Mouse (Mus musculus) liver, embryonic 14.5 days (tissue): ENCODE measurements at regions not wholly inside any gene's neighbourhood (a gene's known extent, or its start where the extent isn't known, plus 50 kb on each side); places are given as distances from the start of the nearest gene placed in this dataset.
A peak's percentile ranks its signal among the peaks of the same experiment; 100 is the strongest.

Experiments used
- ATAC-seq: fragments of 200-750 bp; cut with Nextera tagmentation; 2 replicates; pipeline ENCODE4 v1.8.0; 2017; ENCODE audit warnings: moderate number of reproducible peaks, mild to moderate bottlenecking, moderate library complexity; ENCODE audit not compliant: insufficient read depth
- DNase-seq, 3 experiments: peaks; one replicate each; pipeline ENCODE4 v3.0.0-alpha.2; 2012 to 2013; ENCODE audit warnings: low read depth in 3 of 3, low spot score in 3 of 3
- H3K27ac ChIP-seq: fragments of 300-500 bp; sonication (generic); 2 replicates; pipeline ENCODE4 v1.5.1; 2014; ENCODE audit warnings: moderate library complexity, mild to moderate bottlenecking, control low read depth, inconsistent platforms
- H3K27me3 ChIP-seq: fragments of 300-500 bp; sonication (generic); 2 replicates; pipeline ENCODE4 v1.6.1; 2014; ENCODE audit warnings: mild to moderate bottlenecking, low read length, moderate library complexity; ENCODE audit not compliant: control insufficient read depth, insufficient read depth
- H3K36me3 ChIP-seq: fragments of 300-500 bp; sonication (generic); replicated peaks from 2 replicates; pipeline ENCODE4 v1.6.1; 2014; ENCODE audit warnings: low read depth; ENCODE audit not compliant: control insufficient read depth, insufficient read depth
- H3K4me1 ChIP-seq, 2 experiments: fragments of 200-500 bp in 1 of 2; fragments of 300-500 bp in 1 of 2; sonication (generic) in 1 of 2; replicated peaks; 2 replicates each; pipeline ENCODE4 v1.6.1; 2012 to 2014; ENCODE audit warnings: antibody characterized with exemption in 1 of 2, inconsistent platforms in 1 of 2, low read length in 1 of 2; ENCODE audit not compliant: control insufficient read depth in 2 of 2, insufficient read depth in 2 of 2
- H3K4me2 ChIP-seq: fragments of 300-500 bp; sonication (generic); 2 replicates; pipeline ENCODE4 v1.6.1; 2014; ENCODE audit warnings: low read depth, mild to moderate bottlenecking, control low read depth, moderate library complexity
- H3K4me3 ChIP-seq, 2 experiments: fragments of 200-500 bp in 1 of 2; fragments of 300-500 bp in 1 of 2; sonication (generic) in 1 of 2; 2 replicates each; pipeline ENCODE4 v1.5.1; 2012 to 2014; ENCODE audit warnings: low read depth in 2 of 2, low read length in 2 of 2, mild to moderate bottlenecking in 2 of 2, control low read depth in 1 of 2, inconsistent platforms in 1 of 2, moderate library complexity in 1 of 2; ENCODE audit not compliant: insufficient read depth in 1 of 2
- H3K9ac ChIP-seq: fragments of 300-500 bp; sonication (generic); replicated peaks from 2 replicates; pipeline ENCODE4 v1.6.1; 2014; ENCODE audit warnings: mild to moderate bottlenecking, control low read depth, moderate library complexity
- H3K9me3 ChIP-seq: fragments of 300-500 bp; sonication (generic); 2 replicates; pipeline ENCODE4 v1.6.1; 2016; ENCODE audit warnings: low read length, mixed read lengths; ENCODE audit not compliant: control insufficient read depth
- CTCF ChIP-seq: IDR thresholded peaks from 2 replicates; pipeline ENCODE4 v1.5.1; 2016; ENCODE audit warnings: antibody characterized with exemption, low read depth, control low read depth
- EP300 ChIP-seq: IDR thresholded peaks from 2 replicates; pipeline ENCODE4 v1.6.1; 2016; ENCODE audit warnings: antibody characterized with exemption, low read depth
- WGBS: fragments of 180-500 bp; shearing (Covaris S2); extraction: QIAGEN DNeasy Blood & Tissue Kit; methylation state at CpG from one replicate; pipeline ENCODE4 v1.1.7; 2014; ENCODE audit not compliant: insufficient replicate concordance; 5-methylcytosine and 5-hydroxymethylcytosine counted together

DNA sequence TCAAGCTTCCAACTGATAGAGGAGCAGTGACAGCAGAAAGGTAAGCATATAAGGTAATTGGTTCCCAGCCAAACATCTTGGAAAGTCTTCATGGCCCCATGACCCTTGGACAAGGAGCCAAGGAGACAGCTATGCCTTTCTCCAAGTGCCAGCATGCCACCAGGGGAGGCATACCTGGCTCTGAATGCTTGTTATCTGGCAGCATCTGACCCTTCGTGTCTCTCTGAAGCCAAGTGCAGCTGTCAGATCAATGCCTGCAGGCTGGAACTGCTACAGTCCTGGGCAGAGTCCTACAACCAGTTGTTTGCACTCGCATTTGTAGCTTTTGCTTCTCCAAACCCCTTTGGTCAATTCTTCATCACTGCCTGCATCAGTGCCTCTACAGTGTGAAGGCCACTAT lies 309.3 kb upstream of the Ppargc1a start:
- WGBS = 49% methylated on average over 2 of the region's 2 CpGs
- no peak overlapping the region for H3K4me2 ChIP-seq
- ATAC-seq (no peak), DNase-seq (no peak)
- no peaks in the 10 kb centered on the region for H3K4me1 ChIP-seq
- TF ChIP-seq CTCF (no peak), EP300 (no peak)
- no peak overlapping the region for H3K27ac ChIP-seq
- H3K9ac ChIP-seq = no peak overlapping the region
- H3K27me3 ChIP-seq = no peaks in the 10 kb centered on the region
- H3K9me3 ChIP-seq = no peaks in the 10 kb centered on the region
- H3K4me3 ChIP-seq = no peak overlapping the region
- H3K36me3 ChIP-seq = no peaks in the 10 kb centered on the region

DNA sequence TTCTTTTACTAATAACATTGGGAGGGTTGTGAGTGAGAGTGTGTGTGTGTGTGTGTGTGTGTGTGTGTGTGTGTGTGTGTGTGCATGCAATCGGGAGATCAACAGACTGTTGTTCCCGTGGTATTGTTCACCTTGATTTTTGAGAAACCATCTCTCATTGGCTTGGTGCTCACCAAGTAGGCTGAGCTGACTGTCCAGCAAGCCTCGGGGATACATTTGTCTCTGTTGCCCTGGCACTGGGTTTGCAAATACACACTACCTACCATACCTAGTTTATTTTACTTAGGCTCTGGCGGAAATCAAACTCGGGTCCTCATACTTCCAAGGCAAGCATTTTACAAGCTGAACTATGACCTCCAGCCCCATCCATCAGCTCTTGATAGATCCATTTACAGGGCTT lies 306.0 kb upstream of the Ppargc1a start:
- Histone ChIP-seq H3K9me3 (no peaks in the 10 kb centered on the region), H3K4me1 (no peaks in the 10 kb centered on the region), H3K36me3 (no peaks in the 10 kb centered on the region), H3K9ac (no peak overlapping the region), H3K27me3 (no peaks in the 10 kb centered on the region), H3K4me2 (no peak overlapping the region), H3K27ac (no peak overlapping the region), H3K4me3 (no peak overlapping the region)
- DNase-seq (no peak), ATAC-seq (no peak)
- TF ChIP-seq CTCF (no peak), EP300 (no peak)
- WGBS = 66% methylated on average over 5 of the region's 5 CpGs

DNA sequence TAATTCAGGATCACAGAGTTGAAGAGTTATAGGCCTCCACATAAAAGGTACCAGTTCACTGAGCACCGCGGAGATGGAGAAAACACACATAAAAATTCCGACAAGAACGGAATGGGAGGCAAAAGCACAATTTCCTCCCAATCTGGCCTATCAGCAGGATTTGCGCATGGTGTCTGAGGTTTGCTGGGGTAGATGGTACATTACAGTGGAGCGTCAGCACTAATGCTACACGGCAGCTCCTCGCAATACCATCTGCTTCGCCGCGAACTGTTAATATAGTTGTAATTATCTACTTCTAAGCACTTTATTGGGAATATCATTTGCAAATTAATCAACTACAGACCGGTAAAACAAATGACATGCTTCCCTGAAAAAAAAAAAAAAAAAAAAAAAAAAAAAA lies 304.2 kb upstream of the Ppargc1a start:
- 81% methylated on average over 12 of the region's 12 CpGs for WGBS
- Histone ChIP-seq H3K27me3 (no peaks in the 10 kb centered on the region), H3K36me3 (no peaks in the 10 kb centered on the region), H3K4me3 (no peak overlapping the region), H3K27ac (no peak overlapping the region), H3K9ac (no peak overlapping the region), H3K4me1 (no peaks in the 10 kb centered on the region), H3K9me3 (no peaks in the 10 kb centered on the region), H3K4me2 (no peak overlapping the region)
- ATAC-seq (no peak), DNase-seq (no peak)
- TF ChIP-seq EP300 (no peak), CTCF (no peak)

DNA sequence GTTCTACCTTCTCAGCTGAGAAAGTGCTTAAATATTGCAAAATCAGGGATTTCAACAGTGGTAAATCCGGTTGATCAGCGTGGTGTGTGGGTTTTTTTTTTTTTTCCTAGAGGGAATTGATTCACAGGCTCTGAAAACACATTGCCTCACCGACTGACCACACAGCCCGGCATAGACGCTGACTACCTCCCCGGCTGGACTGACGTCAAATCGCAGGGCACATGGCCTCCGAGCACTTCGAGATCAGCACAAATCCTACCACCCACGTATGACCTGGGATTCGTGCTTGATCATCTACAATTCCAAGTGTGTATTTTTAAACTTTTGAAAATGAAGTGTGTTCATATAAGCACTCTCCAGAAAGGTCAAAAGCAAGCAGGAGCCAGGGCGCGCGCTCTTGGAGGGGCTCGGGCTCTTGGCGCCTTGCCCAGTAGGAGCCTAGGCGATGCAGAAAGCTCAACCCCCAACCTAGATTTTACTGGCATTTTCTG lies 300.7 kb upstream of the Ppargc1a start:
- ATAC-seq (no peak), DNase-seq (peak in 2 of 3 experiments; percentile 1 to 4)
- no peaks in the 10 kb centered on the region for H3K27me3 ChIP-seq
- no peak overlapping the region for H3K27ac ChIP-seq
- H3K4me1 ChIP-seq = no peaks in the 10 kb centered on the region
- H3K4me3 ChIP-seq = no peak overlapping the region
- no peaks in the 10 kb centered on the region for H3K36me3 ChIP-seq
- no peak overlapping the region for H3K9ac ChIP-seq
- H3K4me2 ChIP-seq = no peak overlapping the region
- TF ChIP-seq CTCF (no peak), EP300 (no peak)
- 76% methylated on average over 18 of the region's 18 CpGs for WGBS
- H3K9me3 ChIP-seq = no peaks in the 10 kb centered on the region

DNA sequence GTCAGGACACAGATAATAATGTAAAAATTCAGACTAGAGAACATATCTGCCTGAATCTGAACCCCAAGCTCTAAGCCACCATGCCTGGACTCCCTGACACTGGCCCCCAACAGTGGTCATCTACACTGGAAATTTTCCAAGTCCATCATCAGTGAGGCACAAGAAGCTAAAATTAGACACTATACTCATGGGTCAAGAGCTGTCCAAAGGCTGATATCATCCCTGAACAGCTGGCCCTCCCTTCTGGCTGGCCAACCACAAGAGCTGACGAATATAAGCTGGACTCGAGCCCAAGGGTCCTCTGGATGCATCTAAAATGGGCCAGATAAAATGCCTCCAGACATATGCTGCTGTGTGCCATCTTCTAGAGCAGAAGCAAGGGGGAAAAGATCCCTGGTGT lies 298.5 kb upstream of the Ppargc1a start:
- Histone ChIP-seq H3K27ac (no peak overlapping the region), H3K4me1 (no peaks in the 10 kb centered on the region), H3K4me2 (no peak overlapping the region), H3K4me3 (no peak overlapping the region), H3K27me3 (no peaks in the 10 kb centered on the region), H3K9me3 (no peaks in the 10 kb centered on the region), H3K9ac (no peak overlapping the region), H3K36me3 (no peaks in the 10 kb centered on the region)
- TF ChIP-seq EP300 = no peak
- TF ChIP-seq CTCF = no peak
- WGBS = 48% methylated on average over 2 of the region's 2 CpGs
- DNase-seq (no peak), ATAC-seq (no peak)
